Comparison of ENCODE assay signal across 15 mouse cellular contexts in the genomic region with DNA sequence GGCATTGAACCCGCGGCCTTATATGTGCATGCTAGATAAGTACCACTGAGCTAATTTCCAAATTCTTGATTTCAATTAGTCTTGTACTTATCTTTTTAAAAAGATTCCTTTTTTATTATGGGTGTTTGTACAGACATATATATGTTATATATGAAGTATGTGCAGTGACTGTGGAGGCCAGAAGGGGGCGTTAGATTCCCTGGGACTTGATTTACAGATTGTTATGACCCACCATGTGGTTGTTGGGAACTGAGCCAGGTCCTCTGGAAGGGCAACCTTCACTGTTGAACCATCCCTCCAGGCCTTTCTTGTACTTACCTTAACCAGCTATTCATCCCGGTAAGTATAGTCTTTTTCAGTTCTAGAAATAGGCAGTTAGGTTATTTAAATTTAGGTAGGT. TPM values are rescaled to one million over a fixed set of nuclear protein-coding genes. Genes with fewer than 3 reads are reported as not detected.
DNase-seq lines count a peak whose midpoint lies in the region; ATAC-seq and TF ChIP-seq lines count a peak whose summit lies in the region.
"Had no signal": no experiment of that assay in that cellular context is flagged by ENCODE, and none has a peak within 500 bp of the region (broad histone marks: within the 10 kb centered on the region; RNA-seq: fewer than 3 reads in every experiment).

No protein-coding gene starts in this region.

- no peak overlapping the region for H3K4me3 ChIP-seq in heart, embryonic 10.5 days
- no peak overlapping the region for H3K4me3 ChIP-seq in liver, postnatal 0 days (ENCODE audit: low read depth, low read length)
- H3K4me3 ChIP-seq in E14TG2a.4 (replicated peaks; ENCODE audit: low read length), result no peak overlapping the region
- H3K4me3 ChIP-seq: erythroblast, embryonic 14.5 days; hindbrain, embryonic 10.5 days had no signal

- H3K4me1 ChIP-seq in heart, embryonic 10.5 days, result peaks cover 16% of the 10 kb centered on the region; the same call in 1 of the 2 replicates
- peaks cover 17% of the 10 kb centered on the region for H3K4me1 ChIP-seq in liver, postnatal 0 days (ENCODE audit: insufficient read depth)
- peaks cover 33% of the 10 kb centered on the region for H3K4me1 ChIP-seq in E14TG2a.4 (replicated peaks; ENCODE audit: low read depth, low read length)

- no peaks in the 10 kb centered on the region for H3K36me3 ChIP-seq in heart, embryonic 10.5 days
- H3K36me3 ChIP-seq in liver, postnatal 0 days (replicated peaks; ENCODE audit: insufficient read depth, low read length), result no peaks in the 10 kb centered on the region
- H3K36me3 ChIP-seq in E14TG2a.4 (ENCODE audit: insufficient read depth, low read length), result peaks cover 6% of the 10 kb centered on the region

- no peak overlapping the region for H3K27ac ChIP-seq in heart, embryonic 10.5 days
- H3K27ac ChIP-seq in liver, postnatal 0 days (ENCODE audit: low read depth), result no peak overlapping the region
- H3K27ac ChIP-seq: hindbrain, embryonic 10.5 days had no signal

- no peak overlapping the region for H3K9ac ChIP-seq in liver, postnatal 0 days (replicated peaks)

- no peak for TF ChIP-seq EP300 in liver, postnatal 0 days (IDR thresholded peaks at IDR 0.05; ENCODE audit: low read depth)

- WGBS in heart, embryonic 10.5 days, result 64% methylated on average over 4 of the region's 4 CpGs
- 65% methylated on average over 4 of the region's 4 CpGs for WGBS in liver, postnatal 0 days (ENCODE audit: insufficient replicate concordance)

- H3K9me3 ChIP-seq in heart, embryonic 10.5 days, result no peaks in the 10 kb centered on the region
- no peaks in the 10 kb centered on the region for H3K9me3 ChIP-seq in liver, postnatal 0 days (ENCODE audit: low read length)
- H3K9me3 ChIP-seq in E14TG2a.4 (ENCODE audit: low read length), result no peaks in the 10 kb centered on the region
- H3K9me3 ChIP-seq: hindbrain, embryonic 10.5 days had no signal

- intact Hi-C loops in heart, postnatal 25 days (cut with DNase I), result no loop called here

- H3K27me3 ChIP-seq in heart, embryonic 10.5 days (ENCODE audit: insufficient read depth, poor library complexity, severe bottlenecking), result no peaks in the 10 kb centered on the region
- H3K27me3 ChIP-seq in liver, postnatal 0 days (ENCODE audit: insufficient read depth, low read length), result no peaks in the 10 kb centered on the region
- H3K27me3 ChIP-seq in E14TG2a.4 (ENCODE audit: insufficient read depth, low read length), result no peaks in the 10 kb centered on the region

- DNase-seq in heart, embryonic 10.5 days (ENCODE audit: low spot score), result peak; percentile 19
- DNase-seq in heart, postnatal 25 days (ENCODE audit: low spot score), result no peak
- no peak for DNase-seq in liver, postnatal 0 days
- no peak for DNase-seq in liver
- peak; percentile 27 for DNase-seq in T-cell, adult 2 months (ENCODE audit: low spot score)
- no peak for DNase-seq in gastrocnemius, adult 18-20 months (ENCODE audit: low spot score)
- DNase-seq in frontal cortex, postnatal 36 days (ENCODE audit: low spot score in 2 of 2), result no peak
- DNase-seq: heart, adult 18-20 months; kidney, adult 2 months; layer of hippocampus, adult 9-11 months; lung, adult 2 months had no signal

- no peak for ATAC-seq in liver, postnatal 0 days

- TF ChIP-seq CTCF in liver, postnatal 0 days (IDR thresholded peaks at IDR 0.05; ENCODE audit: low read depth), result peak; percentile 38
- peak; percentile 77 for TF ChIP-seq CTCF in E14TG2a.4 (conservative IDR thresholded peaks at IDR 0.05; ENCODE audit: low read length)

- H3K4me2 ChIP-seq in liver, postnatal 0 days (ENCODE audit: low read depth, low read length), result no peak overlapping the region
- H3K4me2 ChIP-seq: midbrain, embryonic 11.5 days had no signal

RNA-seq across cellular contexts. Expression of a gene that starts 0.8 kb away (rescaled TPM):
- polyA plus RNA-seq in heart, embryonic 10.5 days (2016; fragmentation: Nextera tagmentation; extraction: Ambion mirVana), result 67.4 and 84.3 TPM in 2 replicates
- 10 to 100 TPM; 78.9 to 81.3 TPM for total RNA-seq in heart, postnatal 25 days (2021)
- polyA plus RNA-seq in liver, postnatal 0 days (2015; fragmentation: Nextera tagmentation; extraction: Ambion mirVana), result 30.3 and 31.2 TPM in 2 replicates
- total RNA-seq in gastrocnemius, adult 18-20 months (2021), result 10 to 100 TPM; 89.5 to 89.6 TPM

Comparison
In these comparisons a context has a peak if more than half of its experiments do, and no peak if none do; other contexts are left out.
1. DNase-seq: peak in heart, embryonic 10.5 days (single experiment) and T-cell, adult 2 months (single experiment); none in heart, postnatal 25 days (single experiment), liver, postnatal 0 days (single experiment), liver (single experiment), gastrocnemius, adult 18-20 months (single experiment) and frontal cortex, postnatal 36 days (0 of 2).